Mouse (Mus musculus) bone marrow, adult 2 months (tissue): ENCODE results near the gene Rab3il1. TPM values are rescaled to one million over a fixed set of nuclear protein-coding genes. Genes with fewer than 3 reads are reported as not detected.

Experiments used
- H3K27ac ChIP-seq: fragments of 200-500 bp; 2 replicates; pipeline ENCODE4 v1.5.1; 2012; ENCODE audit warnings: low read depth, mild to moderate bottlenecking, control low read depth, inconsistent platforms, low read length; ENCODE audit not compliant: control insufficient read depth, poor library complexity, insufficient read depth
- H3K4me1 ChIP-seq: fragments of 200-500 bp; 2 replicates; pipeline ENCODE4 v1.6.1; 2011; ENCODE audit warnings: low read length; ENCODE audit not compliant: control insufficient read depth, insufficient read depth
- H3K4me3 ChIP-seq: fragments of 200-500 bp; replicated peaks from 2 replicates; pipeline ENCODE3; 2011; ENCODE audit warnings: mild to moderate bottlenecking, low read depth, low read length, control low read depth; ENCODE audit not compliant: control insufficient read depth
- CTCF ChIP-seq: fragments of 200-500 bp; IDR thresholded peaks from 2 replicates; pipeline ENCODE4 v1.5.1; 2011; ENCODE audit warnings: low read length, control low read depth; ENCODE audit not compliant: control insufficient read depth, insufficient read depth
- POLR2A ChIP-seq: fragments of 200-500 bp; IDR thresholded peaks from 2 replicates; pipeline ENCODE4 v1.6.1; 2011; ENCODE audit warnings: low read depth, mild to moderate bottlenecking, control low read depth, low read length, borderline replicate concordance; ENCODE audit not compliant: control insufficient read depth
- WGBS: fragments of 180-500 bp; shearing (Covaris S2); methylation state at CpG from one replicate; pipeline ENCODE4 v1.1.7; 2018; 5-methylcytosine and 5-hydroxymethylcytosine counted together
- polyA plus RNA-seq: library from polyadenylated mRNA; stranded (reverse); fragments of >200 nt; gene quantifications from 2 replicates; pipeline ENCODE4 v1.2.4, GENCODE M21; 2011; ENCODE audit warnings: low replicate concordance; ENCODE audit not compliant: missing spikeins, insufficient read depth, insufficient read length

Rab3il1 gene
- 89.7 and 115 TPM in 2 replicates for polyA plus RNA-seq

DNA sequence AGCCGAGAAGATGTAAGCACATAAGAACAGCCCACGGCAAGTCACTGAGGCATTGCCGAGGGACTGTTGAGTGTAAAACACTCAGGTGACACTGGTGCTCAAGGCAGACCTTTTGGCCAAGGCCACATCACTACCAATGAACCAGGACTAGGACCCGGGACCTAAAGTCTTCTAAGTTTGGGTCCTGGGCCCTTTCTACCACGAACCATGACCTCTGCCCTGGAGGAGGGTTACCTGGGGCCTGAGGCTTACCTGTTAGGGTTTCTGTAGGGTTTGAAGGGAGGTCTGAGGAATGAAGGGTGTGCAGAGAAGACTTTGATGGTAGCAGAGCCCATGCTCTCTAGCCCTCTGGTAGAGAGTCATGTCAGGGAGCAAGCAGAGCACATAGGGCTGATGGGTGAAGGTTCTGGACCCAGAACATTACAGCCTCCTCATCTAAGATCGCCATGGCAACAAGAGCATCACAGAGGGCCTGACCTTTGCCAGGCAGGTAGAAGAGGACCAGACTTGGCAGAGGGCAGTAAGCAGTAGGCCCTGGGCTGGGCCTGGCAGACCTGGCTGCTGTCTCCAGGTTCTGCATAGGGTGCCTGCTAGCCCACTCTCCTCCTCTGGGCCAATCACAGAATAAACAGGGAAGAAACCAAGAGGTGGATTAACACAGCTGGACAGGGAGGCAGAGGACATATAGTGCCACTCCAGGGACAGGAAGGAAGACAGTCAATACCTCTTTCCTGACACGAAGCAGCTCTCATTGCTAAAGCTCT lies at the start of gene Rab3il1, which contains the start of gene Best1:
Rab3il1 (plus strand) TSS at position 464 of the 764 bp plus-strand sequence.
Best1 (minus strand) TSS at position 428 of the 764 bp plus-strand sequence.
- no peak for TF ChIP-seq CTCF
- no peak for TF ChIP-seq POLR2A
- 76% methylated on average over 7 of the region's 7 CpGs for WGBS
- no peak within 1 kb of the TSS for H3K27ac ChIP-seq
- H3K4me3 ChIP-seq: no peak within 1 kb of the TSS
- H3K4me1 ChIP-seq: no peaks in the 10 kb centered on the region

GRCm38 (mm10) chr19:9952390-9952789 lies 49.1 kb upstream of the Rab3il1 start:
- WGBS: 34% methylated on average over 3 of the region's 3 CpGs
- Histone ChIP-seq H3K4me1 (peaks cover 4% of the 10 kb centered on the region; the same call in 1 of the 2 replicates), H3K4me3 (no peak overlapping the region), H3K27ac (no peak overlapping the region)
- no peak for TF ChIP-seq POLR2A
- no peak for TF ChIP-seq CTCF

DNA sequence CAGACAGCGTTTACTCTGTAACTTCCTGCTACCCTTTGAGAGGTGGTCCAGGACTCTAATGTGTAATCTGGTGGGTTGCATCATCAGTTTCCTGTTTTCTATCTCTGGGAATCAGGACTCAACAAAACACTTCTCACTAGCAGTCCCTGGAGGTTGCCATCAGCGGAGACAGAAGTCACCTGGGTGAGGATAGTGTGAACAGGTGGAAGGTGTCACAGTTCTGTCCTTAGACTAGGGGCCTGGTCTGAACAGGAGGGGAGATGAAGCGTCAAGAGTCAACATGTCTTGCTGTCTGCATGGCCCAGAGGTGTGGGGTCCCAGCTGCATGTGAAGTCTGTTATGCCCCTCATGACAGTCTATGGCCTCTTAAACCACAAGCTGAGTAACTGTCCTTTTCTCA lies 48.6 kb upstream of the Rab3il1 start:
- H3K4me1 ChIP-seq: peaks cover 4% of the 10 kb centered on the region; the same call in 1 of the 2 replicates
- no peak overlapping the region for H3K4me3 ChIP-seq
- H3K27ac ChIP-seq: no peak overlapping the region
- 69% methylated on average over 3 of the region's 3 CpGs for WGBS
- TF ChIP-seq CTCF: no peak
- TF ChIP-seq POLR2A: no peak

DNA sequence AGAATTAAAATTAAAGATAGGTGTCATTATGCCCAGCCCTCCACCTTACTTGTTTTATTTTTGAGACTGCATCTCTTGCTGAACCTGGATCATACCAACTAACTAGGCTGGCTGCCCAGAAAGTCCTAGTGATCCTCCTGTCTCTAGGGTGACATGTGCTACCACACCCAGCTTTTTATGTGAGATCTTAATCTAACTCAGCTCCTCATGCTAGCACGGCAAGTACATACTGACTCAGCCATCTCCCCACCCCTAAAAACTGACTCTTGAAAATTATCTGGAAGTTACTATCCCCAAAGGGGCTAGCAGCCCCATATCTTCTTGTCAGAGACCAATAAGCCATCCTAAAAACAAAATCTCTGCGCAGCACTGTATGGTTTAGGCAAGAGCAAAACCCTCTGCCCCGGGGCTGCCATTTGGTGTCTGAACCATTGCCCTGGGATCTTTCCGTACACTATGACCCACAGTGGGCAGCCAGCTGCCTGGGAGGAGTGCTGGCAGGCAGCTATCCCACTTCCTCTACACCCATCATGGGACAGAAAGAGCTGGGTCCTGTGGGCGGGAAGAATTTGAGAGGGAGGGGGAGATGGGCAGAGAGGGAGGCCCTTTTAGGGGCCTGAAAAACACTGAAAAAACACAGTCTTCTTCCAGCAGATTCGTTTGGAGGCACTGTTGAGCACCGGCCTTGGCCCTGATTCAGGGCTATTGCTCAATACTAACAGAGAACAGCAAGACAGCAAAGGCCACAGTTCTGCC lies 47.2 kb upstream of the Rab3il1 start:
- Histone ChIP-seq H3K4me3 (no peak overlapping the region), H3K4me1 (peaks cover 4% of the 10 kb centered on the region; the same call in 1 of the 2 replicates), H3K27ac (peak overlapping the region; percentile 73)
- no peak for TF ChIP-seq POLR2A
- TF ChIP-seq CTCF: no peak
- 19% methylated on average over 7 of the region's 7 CpGs for WGBS

GRCm38 (mm10) chr19:9954811-9955202 lies 46.7 kb upstream of the Rab3il1 start:
- H3K4me1 ChIP-seq: peaks cover 4% of the 10 kb centered on the region; the same call in 1 of the 2 replicates
- no peak overlapping the region for H3K4me3 ChIP-seq
- peak overlapping the region; percentile 73 for H3K27ac ChIP-seq
- TF ChIP-seq CTCF (no peak), POLR2A (no peak)
- 18% methylated on average over 5 of the region's 5 CpGs for WGBS

DNA sequence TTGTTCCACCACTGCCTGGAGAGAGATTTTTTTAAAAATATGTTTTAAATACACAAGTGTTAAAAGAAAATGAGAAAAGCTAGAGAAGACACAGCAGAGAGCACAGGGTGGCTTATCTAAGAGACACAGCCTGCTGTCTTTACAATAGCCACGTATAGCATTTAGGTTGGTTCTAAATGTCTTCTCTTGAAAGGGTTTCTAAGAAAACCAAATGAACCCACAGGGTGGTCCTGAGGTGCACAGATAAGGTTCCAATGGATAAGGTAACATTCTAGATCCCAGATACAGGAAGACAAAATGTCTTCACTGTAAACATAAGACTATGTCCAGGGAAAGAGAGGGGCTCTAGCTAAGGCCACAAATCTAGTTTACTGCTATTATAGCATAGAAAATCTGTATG lies 46.0 kb upstream of the Rab3il1 start:
- 49% methylated on average over 1 of the region's 1 CpGs for WGBS
- Histone ChIP-seq H3K4me1 (peaks cover 4% of the 10 kb centered on the region; the same call in 1 of the 2 replicates), H3K27ac (no peak overlapping the region), H3K4me3 (no peak overlapping the region)
- no peak for TF ChIP-seq CTCF
- TF ChIP-seq POLR2A: no peak

DNA sequence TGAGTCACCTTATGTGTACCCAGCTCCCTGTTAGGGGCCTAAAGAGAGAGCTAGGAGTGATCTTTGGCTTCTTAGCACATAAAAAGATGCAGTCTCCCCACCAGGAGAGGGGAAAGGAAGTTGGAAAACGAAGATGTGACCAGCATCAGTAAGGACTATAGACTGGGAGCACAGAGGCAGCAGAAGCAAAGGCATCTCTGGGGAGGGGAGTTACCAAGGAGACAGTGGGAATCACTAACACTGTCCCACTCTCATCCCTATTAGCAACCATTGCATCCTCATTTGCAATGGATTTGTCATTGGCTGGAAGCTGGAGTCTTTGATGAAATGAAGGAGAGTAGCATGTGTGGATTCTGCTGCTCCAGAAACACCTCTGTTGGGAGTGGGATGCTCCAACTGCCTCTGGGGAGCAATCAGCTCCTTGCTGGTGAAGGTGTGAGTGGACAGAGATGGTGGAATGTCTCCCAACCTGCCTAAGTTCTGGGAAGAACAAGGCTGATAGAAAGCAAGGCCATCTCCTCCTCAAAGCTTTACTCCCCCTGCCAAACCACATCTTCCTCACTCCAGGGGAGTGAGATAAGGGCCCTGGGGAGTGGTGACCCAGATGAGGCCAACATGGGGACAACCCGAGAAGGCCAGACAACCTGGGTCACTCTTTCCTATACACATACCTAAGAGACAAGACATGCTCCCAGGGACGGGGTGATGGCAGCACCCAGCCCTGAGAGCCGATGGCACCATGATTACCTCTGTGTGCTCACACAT lies 44.7 kb upstream of the Rab3il1 start:
- TF ChIP-seq POLR2A (no peak), CTCF (no peak)
- peaks cover 4% of the 10 kb centered on the region; the same call in 1 of the 2 replicates for H3K4me1 ChIP-seq
- 66% methylated on average over 4 of the region's 4 CpGs for WGBS
- H3K4me3 ChIP-seq: no peak overlapping the region
- no peak overlapping the region for H3K27ac ChIP-seq
